Mouse (Mus musculus): ENCODE data around the gene Cyp2t4.

The Cyp2t4 gene

GRCm38 (mm10) chr7:27161744-27162143 lies 8.2 kb downstream of the Cyp2t4 start:
- DNase-seq (ENCODE audit: low read depth): no peak

- no peak for DNase-seq (ENCODE audit: low read depth)
These were observed 9.4 kb downstream of the Cyp2t4 start for GRCm38 (mm10) chr7:27162780-27163449.

- no peak for DNase-seq (ENCODE audit: low read depth)
These were observed 9.9 kb downstream of the Cyp2t4 start for GRCm38 (mm10) chr7:27163450-27163805.

GRCm38 (mm10) chr7:27164112-27164947 lies 10.8 kb downstream of the Cyp2t4 start:
- no peak for DNase-seq (ENCODE audit: low read depth)

- no peak for DNase-seq (ENCODE audit: low read depth)
These were observed 11.6 kb downstream of the Cyp2t4 start for GRCm38 (mm10) chr7:27165007-27165655.

- DNase-seq (ENCODE audit: low read depth): peak; percentile 65
These were observed 12.2 kb downstream of the Cyp2t4 start for GRCm38 (mm10) chr7:27165696-27166095.

- DNase-seq (ENCODE audit: low read depth): peak; percentile 91
These were observed 12.7 kb downstream of the Cyp2t4 start for GRCm38 (mm10) chr7:27166229-27166613.

- peak; percentile 98 for DNase-seq (ENCODE audit: low read depth)
These were observed 13.3 kb downstream of the Cyp2t4 start, which contains the start of gene Egln2 for GRCm38 (mm10) chr7:27166614-27167474. TSS of gene Egln2 (minus strand) at chr7:27166802.

- DNase-seq (ENCODE audit: low read depth): peak; percentile 42
These were observed 14.1 kb downstream of the Cyp2t4 start for GRCm38 (mm10) chr7:27167475-27168094.

GRCm38 (mm10) chr7:27168371-27168770 lies 14.9 kb downstream of the Cyp2t4 start:
- no peak for DNase-seq (ENCODE audit: low read depth)

GRCm38 (mm10) chr7:27170981-27171380 lies 17.5 kb downstream of the Cyp2t4 start:
- DNase-seq (ENCODE audit: low read depth): no peak

GRCm38 (mm10) chr7:27174496-27174895 lies 21.0 kb downstream of the Cyp2t4 start:
- DNase-seq (ENCODE audit: low read depth): no peak

- no peak for DNase-seq (ENCODE audit: low read depth)
These were observed 21.4 kb downstream of the Cyp2t4 start for GRCm38 (mm10) chr7:27174896-27175295.

- no peak for DNase-seq (ENCODE audit: low read depth)
These were observed 24.4 kb downstream of the Cyp2t4 start for GRCm38 (mm10) chr7:27177942-27178323.

- peak; percentile 100 for DNase-seq (ENCODE audit: low read depth)
These were observed 25.1 kb downstream of the Cyp2t4 start, which contains the start of gene Rab4b for GRCm38 (mm10) chr7:27178324-27179216. TSS of gene Rab4b (minus strand) at chr7:27178896.

GRCm38 (mm10) chr7:27179217-27179918 lies 25.9 kb downstream of the Cyp2t4 start:
- DNase-seq (ENCODE audit: low read depth): no peak

- DNase-seq (ENCODE audit: low read depth): no peak
These were observed 26.5 kb downstream of the Cyp2t4 start for GRCm38 (mm10) chr7:27180036-27180435.

GRCm38 (mm10) chr7:27180837-27181695 lies 27.6 kb downstream of the Cyp2t4 start, which contains the start of the genes Gm21983 and Mia:
TSS of gene Gm21983 (minus strand) at chr7:27181086.
TSS of gene Mia (minus strand) at chr7:27181157.
- no peak for DNase-seq (ENCODE audit: low read depth)

- DNase-seq (ENCODE audit: low read depth): no peak
These were observed 29.0 kb downstream of the Cyp2t4 start for GRCm38 (mm10) chr7:27182498-27182897.

Measured in induced T-regulatory cell, adult 2 months (primary cell).